Mouse (Mus musculus) frontal cortex, postnatal 25 days (tissue): ENCODE results near the gene Ccn1.

Experiments
- DNase-seq, 2 experiments: peaks; one replicate each; pipeline ENCODE4 v3.0.0; 2022; ENCODE audit warnings: low spot score in 2 of 2

The Ccn1 gene

GRCm38 (mm10) chr3:145619621-145620365 is 30.0 kb downstream of the Ccn1 start:
- DNase-seq = no peak

GRCm38 (mm10) chr3:145618299-145618698 is 31.5 kb downstream of the Ccn1 start:
- DNase-seq = no peak

GRCm38 (mm10) chr3:145614362-145615115 is 35.2 kb downstream of the Ccn1 start:
- DNase-seq = no peak

GRCm38 (mm10) chr3:145613234-145613633 is 36.5 kb downstream of the Ccn1 start:
- no peak for DNase-seq

GRCm38 (mm10) chr3:145612662-145613061 is 37.1 kb downstream of the Ccn1 start:
- no peak for DNase-seq

- no peak for DNase-seq
Measured at GRCm38 (mm10) chr3:145608320-145608719, 41.5 kb downstream of the Ccn1 start.

GRCm38 (mm10) chr3:145605437-145606123 is 44.2 kb downstream of the Ccn1 start:
- DNase-seq = no peak

GRCm38 (mm10) chr3:145602410-145603206 is 47.2 kb downstream of the Ccn1 start:
- DNase-seq = no peak

GRCm38 (mm10) chr3:145601345-145601744 is 48.4 kb downstream of the Ccn1 start:
- DNase-seq = no peak

- no peak for DNase-seq
Measured at GRCm38 (mm10) chr3:145600801-145601200, 49.0 kb downstream of the Ccn1 start.

- no peak for DNase-seq
Measured at GRCm38 (mm10) chr3:145599059-145599458, 50.7 kb downstream of the Ccn1 start.
